In the genomic region with DNA sequence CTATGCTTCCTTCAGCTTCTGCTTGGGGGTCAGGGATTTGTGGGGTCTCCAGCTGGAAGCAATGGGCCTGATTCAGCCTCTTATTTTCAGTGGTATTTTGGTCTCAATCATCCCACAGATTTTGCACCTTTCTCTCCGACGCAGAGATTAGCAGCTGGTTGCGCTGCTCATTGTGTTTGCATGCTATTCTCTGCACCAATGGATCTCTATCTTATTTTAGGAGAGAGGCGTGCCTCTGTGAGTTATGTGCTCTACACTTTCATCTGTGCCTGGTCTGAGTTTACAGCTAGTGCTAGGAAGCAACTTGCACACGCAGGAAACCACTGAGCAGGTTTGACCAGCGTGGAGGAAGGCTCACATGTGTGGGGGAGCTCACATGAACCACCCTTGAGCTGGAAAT, we compare ENCODE assay signal across 16 mouse cellular contexts. TPM values are rescaled to one million over a fixed set of nuclear protein-coding genes. Genes with fewer than 3 reads are reported as not detected.
DNase-seq lines count a peak whose midpoint lies in the region; ATAC-seq lines count a peak whose summit lies in the region.
"Had no signal": no experiment of that assay in that cellular context is flagged by ENCODE, and none has a peak within 500 bp of the region (broad histone marks: within the 10 kb centered on the region; RNA-seq: fewer than 3 reads in every experiment).

No protein-coding gene starts in this region.

- ATAC-seq in frontal cortex, adult (ENCODE audit: low TSS enrichment), result peak; percentile 79
- ATAC-seq: forebrain, embryonic 15.5 days; hindbrain, embryonic 16.5 days had no signal

- intact Hi-C loops in left cerebral cortex, postnatal 36 days (cut with DNase I), result no loop called here
- intact Hi-C loops in left cerebral cortex, postnatal 10 days (cut with DNase I), result no loop called here

- no peak for DNase-seq in frontal cortex, postnatal 10 days (ENCODE audit: low spot score in 2 of 2)
- DNase-seq in left cerebral cortex, postnatal 36 days (ENCODE audit: low spot score in 2 of 2), result peak; percentile 10 to 13
- DNase-seq in left cerebral cortex, postnatal 10 days (ENCODE audit: extremely low spot score in 1 of 2, low spot score in 2 of 2), result no peak
- DNase-seq in brain, adult 2 months (ENCODE audit: low read depth, low spot score), result peak; percentile 54
- DNase-seq in right cerebral cortex, postnatal 36 days (ENCODE audit: low spot score in 2 of 2), result peak; percentile 5
- DNase-seq in cerebellum, adult 11-12 months, result no peak
- DNase-seq: adrenal gland, postnatal 14 days; cerebellum, adult 2 months; cerebellum, postnatal 10 days; gastrocnemius, postnatal 36 days; heart, adult 11 months; heart, postnatal 10 days; heart, postnatal 4 days had no signal

RNA-seq across cellular contexts. Expression of a gene that starts 37.4 kb away (rescaled TPM):
- 100 to 1,000 TPM in 1 of 2 experiments, 10 to 100 TPM in 1; 75.8 to 114 TPM for total RNA-seq in left cerebral cortex, postnatal 36 days (2021)
- 10 to 100 TPM; 81.3 to 85.1 TPM for total RNA-seq in left cerebral cortex, postnatal 10 days (2021)

Comparison
In these comparisons a context has a peak if more than half of its experiments do, and no peak if none do; other contexts are left out.
1. DNase-seq: peak in left cerebral cortex, postnatal 36 days (2 of 2), brain, adult 2 months (single experiment) and right cerebral cortex, postnatal 36 days (2 of 2); none in frontal cortex, postnatal 10 days (0 of 2), left cerebral cortex, postnatal 10 days (0 of 2) and cerebellum, adult 11-12 months (single experiment).